Mouse (Mus musculus): ENCODE data around the gene Ramp2.

DNA sequence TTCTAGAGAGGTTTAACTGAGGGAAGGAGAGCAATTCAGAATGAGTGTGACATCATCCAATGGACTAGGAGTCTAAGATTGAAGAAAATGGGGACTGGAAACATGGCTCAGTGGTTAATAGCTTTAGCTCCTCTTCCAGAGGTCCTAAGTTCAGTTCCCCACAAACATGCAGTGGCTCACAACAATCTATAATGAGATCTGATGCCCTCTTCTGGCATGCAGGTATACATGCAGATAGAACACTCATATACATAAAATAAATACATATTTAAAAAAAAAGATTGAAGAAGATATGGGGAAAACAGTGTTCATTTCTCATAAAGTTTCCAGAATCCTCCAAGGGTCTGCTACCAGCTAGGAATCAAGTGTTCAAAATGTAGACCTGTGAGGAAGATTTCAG, 10.4 kb upstream of the Ramp2 start:
- TF ChIP-seq CTCF (IDR thresholded peaks at IDR 0.05; ENCODE audit: borderline replicate concordance, control insufficient read depth, extremely low read depth, insufficient read depth, low read length, poor library complexity) (no peak), POLR2A (IDR thresholded peaks at IDR 0.05; ENCODE audit: control insufficient read depth, extremely low read depth, insufficient read depth, low read length, poor library complexity) (no peak)

All from thymus, adult 2 months (tissue).